Mouse (Mus musculus) gastrocnemius, postnatal 4 days (tissue): ENCODE measurements around the gene Adam11. TPM values are rescaled to one million over a fixed set of nuclear protein-coding genes. Genes with fewer than 3 reads are reported as not detected.
"Not testable (repeated sequence)": the region's sequence is repeated elsewhere in the genome, so short reads cannot be mapped to it uniquely, and the experiment has no call there.

Source experiments
- DNase-seq, 2 experiments: peaks; one replicate each; pipeline ENCODE4 v3.0.0; 2021 to 2022; ENCODE audit warnings: low spot score in 2 of 2, mixed read lengths in 2 of 2
- long read RNA-seq, 2 experiments: library from polyadenylated mRNA; stranded (forward); transcript quantifications; one replicate each; pipeline ENCODE4 v2.0.0; 2021
- total RNA-seq, 2 experiments: library from RNA; stranded (reverse); gene quantifications; 2 replicates each; pipeline ENCODE4 v1.2.3; 2021

Gene Adam11
- total RNA-seq: 1 to 10 TPM; 2.5 to 2.6 TPM
- long read RNA-seq, experiment 1, partial matches to known transcripts: 3 of 4 reads
- long read RNA-seq, experiment 1, other reads (novel, unspliced or antisense): 1 of 4 reads
- long read RNA-seq, experiment 2, partial matches to known transcripts: 2 of 5 reads
- long read RNA-seq, experiment 2, other reads (novel, unspliced or antisense): 3 of 5 reads

GRCm38 (mm10) chr11:102761309-102762210 lies at the start of gene Adam11:
TSS of gene Adam11 (plus strand) at chr11:102761439.
- DNase-seq: peak in 1 of 2 experiments; percentile 23

GRCm38 (mm10) chr11:102712411-102712810 lies 48.8 kb upstream of the Adam11 start:
- no peak for DNase-seq

- not testable (repeated sequence) for DNase-seq
Measured at GRCm38 (mm10) chr11:102714578-102714977, 46.7 kb upstream of the Adam11 start.

DNA sequence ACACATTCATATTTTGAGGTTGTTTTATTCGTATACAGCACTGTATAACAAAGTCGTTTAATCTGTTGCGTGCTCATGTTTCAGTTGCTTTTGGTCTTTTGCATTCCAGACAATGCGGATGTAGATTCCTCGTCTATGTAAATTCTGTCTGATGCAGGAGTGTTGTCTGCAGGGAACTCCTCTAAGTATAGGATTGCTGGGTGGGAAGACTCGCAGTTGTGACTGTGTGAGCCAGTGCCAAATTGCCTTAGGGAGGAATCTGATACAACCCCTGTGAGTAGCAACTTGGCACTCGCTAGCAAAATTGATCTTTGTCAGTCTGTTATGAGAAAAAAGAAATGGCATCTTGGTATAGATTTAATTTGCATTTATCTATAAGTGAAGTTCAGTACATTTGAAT lies 45.1 kb upstream of the Adam11 start:
- no peak for DNase-seq

DNA sequence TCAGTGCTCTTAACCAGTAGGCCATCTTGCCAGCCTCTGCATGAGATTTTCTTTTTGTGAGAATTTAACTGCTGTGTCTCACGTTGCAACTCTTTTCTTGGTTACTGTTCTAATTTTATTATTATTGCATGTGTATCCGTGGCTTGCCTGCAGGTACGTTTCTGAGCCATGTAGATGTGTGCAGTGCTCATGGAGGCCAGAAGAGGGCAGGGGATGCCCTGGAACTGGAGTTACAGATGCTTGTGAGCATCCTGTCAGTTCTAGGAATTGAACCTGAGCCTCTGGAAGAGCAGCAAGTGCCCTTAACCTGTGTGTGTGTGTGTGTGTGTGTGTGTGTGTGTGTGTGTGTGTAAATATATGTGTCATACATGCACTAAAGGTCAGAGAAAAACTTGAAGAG lies 35.7 kb upstream of the Adam11 start:
- no peak for DNase-seq

DNA sequence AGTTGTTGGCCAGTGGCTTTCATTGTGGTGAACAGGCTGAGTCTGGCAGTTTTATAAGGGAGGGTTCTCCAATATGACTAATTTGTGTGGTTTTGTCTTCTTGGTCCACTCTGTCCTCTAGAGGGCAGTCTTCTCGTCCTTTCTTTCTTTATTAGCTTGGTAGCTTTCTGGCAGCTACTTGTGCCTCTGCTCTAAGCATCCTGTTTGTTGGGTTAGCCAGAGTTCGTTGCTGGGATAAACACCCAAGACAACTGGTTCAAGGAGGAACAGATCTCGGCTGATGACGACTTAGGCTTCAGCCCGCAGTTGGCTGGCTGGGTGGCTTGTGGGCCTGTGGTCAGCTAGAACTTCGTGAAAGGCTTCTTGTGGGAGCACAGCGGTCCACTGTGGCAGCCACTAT lies 32.6 kb upstream of the Adam11 start:
- no peak for DNase-seq

DNA sequence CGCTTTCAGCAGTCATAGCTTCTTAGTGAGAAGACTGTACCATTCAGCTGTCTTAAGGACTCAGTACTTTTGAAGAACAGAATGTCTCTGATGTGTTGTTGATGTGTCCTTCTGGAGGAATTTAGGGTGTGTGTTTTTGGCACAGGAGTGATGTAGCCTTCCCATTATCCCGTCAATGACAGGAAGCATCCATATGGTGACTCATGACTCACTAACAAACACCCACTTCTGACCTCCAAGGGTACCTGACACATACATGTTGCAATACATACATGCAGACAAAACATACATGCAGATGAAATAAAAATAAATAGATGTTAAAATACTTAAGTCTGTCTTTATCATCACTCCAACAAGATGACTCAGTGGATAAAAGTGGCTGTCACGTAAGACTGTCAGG lies 31.4 kb upstream of the Adam11 start:
- DNase-seq: no peak

- DNase-seq: no peak
Measured at GRCm38 (mm10) chr11:102731366-102731765, 29.9 kb upstream of the Adam11 start.

GRCm38 (mm10) chr11:102733146-102733545 lies 28.1 kb upstream of the Adam11 start:
- DNase-seq: no peak

- no peak for DNase-seq
Measured at GRCm38 (mm10) chr11:102734961-102735360, 26.3 kb upstream of the Adam11 start.

- DNase-seq: no peak
Measured at GRCm38 (mm10) chr11:102738046-102738445, 23.2 kb upstream of the Adam11 start.

GRCm38 (mm10) chr11:102739278-102739966 lies 21.8 kb upstream of the Adam11 start:
- DNase-seq: no peak

- no peak for DNase-seq
Measured at GRCm38 (mm10) chr11:102740634-102741033, 20.6 kb upstream of the Adam11 start.

DNA sequence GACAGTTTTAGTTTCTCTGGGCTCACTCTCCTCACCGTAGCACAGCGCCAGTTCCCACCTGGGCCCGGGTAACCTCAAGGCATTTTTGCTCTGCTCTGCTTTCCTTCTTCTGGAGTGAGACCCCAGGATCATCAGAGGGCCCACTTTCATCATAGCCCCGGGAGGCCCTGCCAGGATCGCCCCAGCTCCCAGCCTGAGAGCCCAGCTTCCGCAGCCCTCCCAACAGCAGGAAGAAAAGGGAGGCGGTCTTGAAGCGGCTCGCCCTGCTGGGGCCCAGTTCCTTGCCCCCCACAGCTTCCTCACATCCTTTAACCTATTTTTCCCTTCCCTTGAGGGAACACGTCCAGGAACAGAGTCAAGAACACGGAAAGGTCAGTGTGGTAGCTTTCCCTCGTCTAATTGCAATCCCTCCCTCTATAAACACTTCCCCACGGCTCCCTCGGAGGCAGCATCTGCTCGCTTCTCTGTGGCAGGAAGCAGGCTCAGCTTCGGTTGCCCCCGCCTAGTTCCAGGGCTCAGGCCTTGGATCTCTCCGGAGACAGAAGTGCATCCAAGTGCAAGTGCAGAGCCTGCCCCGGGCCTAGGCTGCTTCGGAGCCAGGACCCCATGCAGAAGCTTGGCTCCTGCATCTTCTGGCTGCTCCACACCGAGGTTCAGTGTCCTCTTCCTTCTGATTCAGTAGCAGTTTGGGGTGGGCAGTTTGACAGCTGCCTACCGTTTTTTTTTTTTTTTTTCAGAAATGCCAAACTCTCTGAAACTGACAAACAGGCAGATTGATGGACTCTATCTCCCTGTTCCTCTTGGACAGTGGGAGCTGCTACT lies 19.9 kb upstream of the Adam11 start:
- no peak for DNase-seq

GRCm38 (mm10) chr11:102742066-102742465 lies 19.2 kb upstream of the Adam11 start:
- DNase-seq: no peak

DNA sequence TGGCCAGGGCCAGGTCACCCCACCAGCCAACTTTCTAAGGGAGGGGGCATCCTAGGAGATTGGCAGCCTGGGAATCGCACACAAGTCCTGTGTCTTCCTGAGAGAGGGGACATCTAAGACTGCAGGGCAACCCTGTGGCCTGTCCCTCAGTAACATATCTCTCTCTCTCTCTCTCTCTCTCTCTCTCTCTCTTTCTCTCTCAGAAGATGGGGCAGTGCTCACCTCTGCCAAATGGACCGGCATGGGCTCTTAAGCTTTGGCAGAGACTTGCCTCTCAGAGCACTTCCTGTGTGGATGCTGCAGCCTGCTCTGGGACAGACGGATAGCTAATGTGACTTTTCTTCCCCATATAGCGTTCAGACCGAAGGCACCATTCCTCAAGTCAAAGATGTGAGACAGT lies 18.4 kb upstream of the Adam11 start:
- no peak for DNase-seq

- no peak for DNase-seq
Measured at GRCm38 (mm10) chr11:102744746-102745145, 16.5 kb upstream of the Adam11 start.

DNA sequence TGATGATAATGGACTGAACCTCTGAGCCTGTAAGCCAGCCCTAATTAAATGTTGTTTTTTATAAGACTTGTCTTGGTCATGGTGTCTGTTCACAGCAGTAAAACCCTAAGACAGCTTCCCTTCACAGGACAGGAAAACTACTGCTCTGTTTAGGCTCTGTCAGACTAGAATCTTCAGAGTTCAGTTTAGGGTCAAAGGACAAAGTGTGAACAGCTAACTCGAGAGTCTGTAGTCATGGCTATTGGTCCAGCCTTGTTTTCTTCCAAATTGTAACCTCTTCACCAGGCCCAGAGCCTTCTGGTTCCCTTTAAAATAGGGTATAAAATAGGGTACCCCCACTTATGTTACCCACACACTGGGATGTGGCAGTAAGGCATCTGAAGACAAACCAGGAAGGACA lies 13.4 kb upstream of the Adam11 start:
- DNase-seq: no peak

DNA sequence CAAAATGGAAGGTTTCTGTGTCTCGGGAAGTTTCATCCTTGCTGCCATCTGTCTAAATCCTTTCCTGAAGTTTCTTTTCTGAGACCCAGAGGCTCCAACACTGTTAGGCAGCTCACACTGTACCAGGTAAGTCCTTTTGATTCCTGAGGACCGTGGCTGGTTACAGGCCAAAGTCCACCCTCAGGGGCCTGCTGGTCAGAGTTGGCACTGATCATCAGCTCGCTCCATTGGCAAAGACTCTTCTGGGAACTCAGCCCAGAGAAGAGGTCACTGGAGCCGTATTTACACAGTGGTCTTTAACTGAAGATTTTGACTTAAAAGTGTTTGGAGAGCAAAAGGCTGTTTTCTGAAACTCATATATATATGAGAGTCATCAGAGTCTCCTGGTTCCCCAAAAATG lies 12.9 kb upstream of the Adam11 start:
- no peak for DNase-seq

GRCm38 (mm10) chr11:102749712-102750111 lies 11.5 kb upstream of the Adam11 start:
- no peak for DNase-seq
